Mouse (Mus musculus) large intestine, adult 2 months (tissue): Measurements from ENCODE around the gene Ets1. TPM values are rescaled to one million over a fixed set of nuclear protein-coding genes. Genes with fewer than 3 reads are reported as not detected.

Source experiments
- DNase-seq: peaks from one replicate; pipeline ENCODE4 v3.0.0-alpha.2; 2012; ENCODE audit warnings: low read depth, low spot score
- WGBS: fragments of 180-500 bp; shearing (Covaris S2); methylation state at CpG from one replicate; pipeline ENCODE4 v1.1.7; 2018; 5-methylcytosine and 5-hydroxymethylcytosine counted together
- polyA plus RNA-seq: library from polyadenylated mRNA; depleted of rRNA; stranded (reverse); fragments of >200 nt; gene quantifications from 2 replicates; pipeline ENCODE4 v1.2.3, GENCODE M21; 2012

The Ets1 gene
- polyA plus RNA-seq, 1 experiment = 11.7 TPM

DNA sequence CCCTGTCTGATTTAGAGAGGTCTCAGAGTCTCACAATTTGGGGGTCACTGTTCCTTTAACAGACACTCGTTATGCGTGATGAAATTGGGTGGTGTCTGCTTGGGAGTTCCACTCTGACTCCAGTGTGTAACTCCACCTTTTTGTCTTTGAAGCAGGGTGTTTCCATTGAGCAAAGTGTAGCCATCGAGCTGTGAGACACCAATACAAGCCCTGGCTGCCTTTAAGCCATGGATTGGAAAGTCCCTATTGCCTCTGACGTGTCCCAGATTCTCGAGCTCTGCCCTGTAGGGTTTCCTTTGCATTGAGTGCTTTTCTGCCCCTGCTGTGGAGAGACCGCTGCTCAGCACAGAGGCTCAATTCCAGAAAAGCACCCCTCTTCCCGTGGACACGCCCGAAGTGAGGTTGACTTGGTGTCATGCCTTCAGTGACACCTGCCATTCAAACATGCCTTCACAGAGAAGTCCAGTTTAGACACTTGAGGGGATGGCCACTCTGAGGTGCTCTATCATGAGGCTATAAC, 107.7 kb downstream of the Ets1 start:
- no peak for DNase-seq
- 43% methylated on average over 9 of the region's 9 CpGs for WGBS

DNA sequence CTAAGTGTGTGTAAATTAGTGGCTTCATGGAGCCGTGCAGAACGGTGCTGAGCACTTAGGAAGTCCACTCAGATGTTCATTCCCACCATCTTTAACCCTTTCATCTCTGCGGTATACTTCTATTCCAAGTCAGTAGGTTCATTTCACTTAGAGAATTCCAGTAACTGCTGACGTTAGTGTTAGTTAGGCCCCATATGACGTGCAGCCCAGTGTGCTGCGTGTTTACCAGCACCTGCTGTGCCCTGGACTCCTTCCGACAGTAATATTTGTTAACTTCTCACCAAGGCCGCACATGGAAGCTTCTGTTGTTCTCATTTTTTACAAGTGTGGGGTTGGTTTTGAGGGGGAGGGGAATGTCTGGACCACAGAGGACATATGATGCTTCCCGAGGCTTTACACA, 108.3 kb downstream of the Ets1 start:
- WGBS = 74% methylated on average over 9 of the region's 9 CpGs
- DNase-seq = no peak

DNA sequence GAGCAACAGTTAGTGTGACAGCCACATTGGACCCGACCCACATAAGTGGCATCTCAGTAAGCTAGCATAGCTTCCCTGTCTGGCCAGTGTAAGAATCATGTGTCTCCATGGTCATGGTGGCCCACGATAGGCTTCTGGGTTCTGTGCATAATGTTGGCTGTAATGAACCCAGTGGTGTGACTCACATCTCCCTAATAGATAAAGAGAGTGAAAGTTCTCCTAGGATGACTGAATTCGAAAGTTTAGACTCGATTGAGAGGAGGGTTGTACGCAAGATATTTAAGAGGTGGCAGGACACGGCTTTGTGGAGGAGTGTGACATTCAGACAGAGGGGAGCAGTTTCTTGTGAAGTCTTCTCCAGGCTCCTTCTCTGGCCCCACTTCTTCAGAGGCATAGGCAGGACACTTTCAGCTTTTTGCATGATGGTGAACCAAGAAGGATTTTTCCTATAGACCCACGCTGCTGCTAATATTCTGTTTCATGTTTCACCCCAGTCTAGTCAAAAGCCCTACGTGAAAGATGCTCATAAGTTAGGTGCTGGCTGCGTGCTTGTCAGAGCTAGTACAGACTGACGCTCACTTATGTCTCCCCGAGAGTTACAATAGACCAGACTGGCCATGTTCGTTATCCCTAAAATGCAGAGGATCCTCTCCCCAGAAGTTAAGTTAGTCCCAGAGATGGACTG, 109.2 kb downstream of the Ets1 start:
- no peak for DNase-seq
- WGBS = 84% methylated on average over 12 of the region's 12 CpGs

DNA sequence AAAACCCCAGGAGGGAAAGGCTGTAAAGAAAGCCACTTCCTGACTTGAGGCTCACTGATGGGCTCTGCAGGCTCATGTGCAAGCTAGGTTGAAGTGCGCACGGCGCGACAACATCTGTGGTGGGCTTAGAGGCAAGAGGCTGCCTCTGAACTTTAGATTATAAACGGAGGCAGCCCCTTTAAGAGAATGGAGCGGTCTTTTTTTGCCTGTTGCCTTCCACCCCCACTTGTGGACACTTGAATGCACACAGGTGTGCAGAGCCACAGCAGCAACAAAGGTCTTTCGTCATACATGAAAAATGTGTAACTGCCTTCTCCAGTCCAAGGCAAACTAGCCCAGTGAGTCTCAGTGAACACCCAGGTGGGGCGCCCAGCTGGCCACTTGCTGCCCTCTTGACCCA, 110.0 kb downstream of the Ets1 start:
- WGBS = 84% methylated on average over 8 of the region's 8 CpGs
- no peak for DNase-seq

DNA sequence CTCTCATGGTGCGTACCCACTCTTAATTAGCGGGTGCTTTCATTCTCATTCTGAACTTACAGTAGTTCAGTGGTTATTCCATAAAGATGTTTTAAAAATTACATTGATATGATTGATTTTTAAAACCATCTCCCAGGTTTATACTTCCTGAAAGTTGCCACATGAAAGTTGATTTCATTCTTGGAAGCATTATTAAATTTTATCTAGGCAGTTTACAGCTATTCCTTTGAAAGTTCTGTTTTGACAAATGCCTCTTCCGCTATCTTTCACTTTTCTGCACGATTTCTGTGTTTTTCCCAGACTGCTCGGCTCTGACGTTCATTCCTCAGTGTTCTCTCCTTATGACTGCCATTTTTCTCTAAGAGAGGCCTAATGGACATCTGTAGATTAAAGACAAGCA, 110.6 kb downstream of the Ets1 start:
- 88% methylated on average over 6 of the region's 6 CpGs for WGBS
- DNase-seq = no peak

DNA sequence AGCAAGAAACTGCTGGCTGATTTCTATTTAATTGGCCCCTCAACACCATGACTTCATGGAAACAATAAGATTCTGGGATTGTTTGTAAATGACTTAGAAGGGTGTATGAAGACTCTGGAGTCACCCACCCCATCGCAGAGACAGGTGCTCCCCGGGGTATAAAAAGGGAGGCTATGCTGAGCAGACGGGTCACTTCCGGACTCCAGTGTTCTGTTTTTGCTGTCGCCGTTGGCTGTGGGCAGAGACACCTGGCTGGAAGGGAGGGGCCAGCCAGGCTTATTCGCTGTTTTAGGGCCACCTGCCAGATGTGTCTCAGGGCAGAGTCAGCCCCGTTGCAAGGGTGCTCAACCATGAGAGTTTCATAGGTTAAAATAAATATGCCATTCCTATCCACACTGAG, 111.6 kb downstream of the Ets1 start:
- DNase-seq = no peak
- 21% methylated on average over 8 of the region's 8 CpGs for WGBS

DNA sequence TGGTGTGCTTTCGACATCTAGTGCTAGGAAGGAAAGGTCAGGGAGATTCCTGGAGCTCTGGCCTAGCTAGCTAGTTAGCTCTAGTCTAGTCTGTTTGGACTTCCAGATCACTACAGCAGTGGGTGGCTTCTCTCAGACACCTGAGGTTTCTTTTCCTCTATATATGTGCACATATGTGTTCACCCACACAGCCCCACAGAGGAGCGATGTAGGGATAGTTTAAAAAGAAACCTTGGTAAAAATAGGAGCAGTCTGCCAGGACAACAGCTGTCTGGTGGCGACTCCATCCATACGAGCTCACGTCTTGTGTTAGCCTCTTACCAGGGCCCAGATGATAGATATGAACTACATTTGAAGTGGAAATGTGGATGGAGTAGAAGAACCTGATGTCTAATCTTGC, 112.5 kb downstream of the Ets1 start:
- DNase-seq = no peak
- WGBS = 85% methylated on average over 5 of the region's 5 CpGs

DNA sequence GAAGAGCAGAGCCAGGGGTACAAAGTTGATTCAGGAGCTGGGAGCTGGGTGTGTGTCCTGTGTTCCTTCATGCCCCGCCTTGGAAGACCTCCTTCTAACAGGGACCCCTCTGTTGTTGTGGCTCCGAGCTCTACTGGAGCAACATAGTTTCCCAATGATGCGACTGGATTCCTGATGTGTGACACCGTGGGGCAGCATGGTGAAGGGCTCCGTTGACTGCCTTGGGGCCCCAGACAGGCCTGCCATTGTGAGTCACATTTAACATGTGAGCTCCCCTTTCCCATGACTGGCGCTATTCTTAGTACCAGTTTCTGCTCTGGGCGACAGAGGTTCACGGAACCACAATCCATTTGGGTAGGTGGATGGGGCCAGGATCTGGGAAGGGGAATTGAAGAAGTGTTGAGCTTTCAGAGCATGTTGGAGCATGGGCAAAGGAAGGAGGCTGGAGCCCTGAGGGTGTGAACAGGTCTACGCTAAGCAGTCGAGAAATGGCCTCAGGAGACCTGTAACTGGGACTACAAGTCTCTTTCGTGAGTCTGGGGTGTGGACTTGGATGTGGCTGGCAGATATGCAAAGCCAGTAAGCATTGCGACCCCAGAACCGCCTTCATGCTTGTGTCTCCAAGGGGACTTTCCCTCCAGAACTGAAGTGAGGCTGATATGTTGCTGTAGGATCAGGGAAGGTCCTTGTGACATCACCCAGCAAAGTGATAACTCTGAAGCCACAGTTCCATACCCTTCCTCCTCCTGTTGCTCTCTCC, 113.9 kb downstream of the Ets1 start:
- WGBS = 85% methylated on average over 13 of the region's 13 CpGs
- DNase-seq = no peak

DNA sequence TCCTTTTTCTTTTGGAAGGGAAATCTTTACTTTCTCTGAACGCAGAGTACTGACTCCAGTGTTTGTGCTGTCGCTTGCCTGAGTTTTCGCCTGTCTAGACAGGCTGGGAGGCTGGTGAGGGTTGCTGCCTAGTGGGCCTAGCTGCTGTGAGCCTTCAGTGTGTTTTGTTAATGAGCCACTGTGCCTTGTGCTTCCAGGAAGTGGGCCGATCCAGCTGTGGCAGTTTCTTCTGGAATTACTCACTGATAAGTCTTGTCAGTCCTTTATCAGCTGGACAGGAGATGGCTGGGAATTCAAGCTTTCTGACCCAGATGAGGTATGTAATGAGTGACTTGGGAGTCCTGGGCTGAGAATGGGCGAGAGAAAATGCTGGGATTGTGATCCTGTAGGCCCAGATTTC, 116.6 kb downstream of the Ets1 start:
- 71% methylated on average over 5 of the region's 5 CpGs for WGBS
- DNase-seq = no peak

DNA sequence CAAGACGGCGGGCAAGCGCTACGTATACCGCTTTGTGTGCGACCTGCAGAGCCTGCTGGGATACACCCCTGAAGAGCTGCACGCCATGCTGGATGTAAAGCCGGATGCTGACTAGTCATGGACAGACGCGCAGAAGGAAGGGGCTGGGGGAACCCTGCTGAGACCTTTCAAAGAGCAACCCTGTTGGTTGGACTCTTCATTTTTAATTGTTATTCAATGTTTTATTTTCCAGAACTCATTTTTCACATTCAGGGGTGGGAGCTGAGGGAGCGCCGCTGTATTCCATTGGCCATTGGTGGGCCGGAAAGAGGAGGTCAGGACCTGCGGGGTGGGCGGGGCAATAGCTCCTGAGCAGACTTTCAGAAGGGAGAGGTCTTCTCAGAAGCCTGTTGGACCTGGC, 118.3 kb downstream of the Ets1 start:
- 96% methylated on average over 15 of the region's 15 CpGs for WGBS
- no peak for DNase-seq

DNA sequence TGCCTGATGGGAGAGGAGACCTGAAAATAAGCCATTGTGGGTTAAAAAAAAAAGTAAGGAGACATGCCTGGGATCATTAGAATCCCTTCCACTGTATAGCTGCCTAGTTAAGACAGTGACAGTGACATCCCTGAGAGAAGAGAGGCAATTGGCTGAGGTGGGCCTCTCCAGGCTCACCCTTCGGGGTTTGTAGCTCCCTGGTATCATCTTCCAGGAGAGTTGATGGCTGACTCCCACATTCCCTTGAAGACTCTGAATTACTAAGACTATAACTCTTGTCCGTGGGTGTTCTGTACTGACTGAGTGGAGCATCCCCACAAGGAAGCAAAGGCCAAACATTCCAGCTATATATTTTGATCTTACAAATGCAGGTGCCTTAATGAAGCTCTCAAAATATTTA, 120.0 kb downstream of the Ets1 start:
- no peak for DNase-seq
- WGBS = 70% methylated on average over 2 of the region's 2 CpGs

DNA sequence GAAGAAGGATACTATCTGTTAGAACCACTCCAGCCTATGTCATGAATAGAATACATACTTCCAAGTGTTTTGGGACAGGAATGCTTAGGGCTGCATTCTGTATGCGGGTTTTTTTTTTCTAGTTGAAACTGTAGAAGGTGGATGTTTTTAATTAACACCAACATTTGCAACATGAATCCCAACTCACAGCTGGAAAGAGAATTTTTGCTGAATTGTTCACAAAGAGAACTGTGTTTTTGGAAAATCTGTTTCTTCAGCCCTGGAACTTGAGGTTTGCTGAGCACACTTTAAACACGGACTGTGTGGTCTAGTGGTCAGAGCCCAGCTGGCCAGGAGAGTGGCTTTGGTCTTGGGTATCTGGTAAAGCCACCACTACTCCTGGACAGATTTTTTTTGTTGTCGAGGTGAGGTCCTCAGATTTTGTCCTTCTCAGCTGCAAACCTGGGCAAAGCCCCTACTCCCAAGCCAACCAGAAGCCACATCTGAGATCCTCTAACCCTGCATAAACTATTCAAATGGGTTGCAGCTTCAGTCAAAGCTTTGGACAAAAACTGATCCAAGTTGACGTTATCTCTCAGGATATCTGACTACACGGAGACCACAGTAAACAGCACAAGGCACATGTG, 122.4 kb downstream of the Ets1 start:
- no peak for DNase-seq
- 87% methylated on average over 5 of the region's 5 CpGs for WGBS

DNA sequence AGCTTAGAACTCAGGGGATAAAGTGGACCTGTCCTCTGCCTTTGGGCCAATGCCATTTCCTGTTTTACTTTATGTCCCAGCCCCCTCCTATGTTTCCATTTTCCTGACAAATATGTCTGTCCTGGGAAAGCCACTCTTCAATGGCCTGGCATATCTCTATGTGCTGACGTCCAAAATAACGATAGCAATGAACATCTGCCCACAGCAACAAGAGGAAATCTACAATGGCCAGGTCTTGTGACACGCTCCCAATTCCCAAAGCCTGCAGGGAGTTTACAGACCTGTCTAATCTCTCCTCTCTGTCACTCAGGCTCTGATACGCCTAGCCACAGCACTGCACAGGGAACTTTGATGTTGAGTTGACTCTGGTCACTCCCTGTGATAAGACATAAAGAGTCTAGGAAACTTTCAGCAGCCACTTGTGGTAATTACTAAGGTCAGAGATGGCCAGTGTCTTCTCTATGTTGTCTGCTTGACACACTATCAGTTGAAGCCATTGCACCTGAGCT, 124.7 kb downstream of the Ets1 start:
- DNase-seq = no peak
- WGBS = 65% methylated on average over 4 of the region's 4 CpGs

DNA sequence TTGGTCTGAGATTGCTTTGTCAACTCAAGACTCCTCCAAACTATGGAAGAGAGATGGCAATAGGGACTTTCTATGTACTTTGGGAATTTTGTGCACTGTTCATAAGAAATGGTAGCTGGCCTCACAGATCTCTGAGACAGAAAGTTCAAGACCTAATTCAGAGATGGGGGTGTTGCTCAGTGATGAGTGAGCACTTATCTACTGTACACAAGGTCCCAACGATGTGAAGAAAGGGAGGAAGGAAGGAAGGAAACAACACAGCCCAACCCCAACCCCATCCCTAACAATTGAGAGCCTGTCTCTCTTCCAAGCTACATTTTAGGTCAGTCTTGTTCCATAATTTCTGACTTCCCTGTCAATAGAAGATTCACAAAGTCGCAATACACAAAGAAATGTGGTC, 125.3 kb downstream of the Ets1 start:
- no peak for DNase-seq
- WGBS = 54% methylated on average over 2 of the region's 2 CpGs

DNA sequence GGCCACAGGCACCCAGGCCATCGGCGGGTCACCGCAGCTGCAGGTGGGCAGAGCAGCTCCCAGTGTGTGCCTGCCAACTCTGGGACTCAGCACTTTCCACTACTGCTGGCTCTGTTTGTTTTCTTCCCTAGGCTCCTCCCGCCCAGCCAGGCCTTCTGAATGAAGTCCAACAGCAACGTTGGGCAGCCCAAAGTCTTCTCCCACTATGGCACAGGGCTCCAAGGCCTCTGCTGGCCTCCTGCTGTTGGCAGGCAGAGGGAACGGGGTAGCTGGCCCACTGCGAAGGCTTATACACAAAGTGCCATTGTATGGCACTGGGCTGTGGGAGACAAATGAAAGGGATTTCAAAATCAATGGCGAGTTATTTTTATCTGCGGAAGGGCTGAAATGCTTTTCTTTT, 128.4 kb downstream of the Ets1 start:
- WGBS = 64% methylated on average over 9 of the region's 9 CpGs
- no peak for DNase-seq

DNA sequence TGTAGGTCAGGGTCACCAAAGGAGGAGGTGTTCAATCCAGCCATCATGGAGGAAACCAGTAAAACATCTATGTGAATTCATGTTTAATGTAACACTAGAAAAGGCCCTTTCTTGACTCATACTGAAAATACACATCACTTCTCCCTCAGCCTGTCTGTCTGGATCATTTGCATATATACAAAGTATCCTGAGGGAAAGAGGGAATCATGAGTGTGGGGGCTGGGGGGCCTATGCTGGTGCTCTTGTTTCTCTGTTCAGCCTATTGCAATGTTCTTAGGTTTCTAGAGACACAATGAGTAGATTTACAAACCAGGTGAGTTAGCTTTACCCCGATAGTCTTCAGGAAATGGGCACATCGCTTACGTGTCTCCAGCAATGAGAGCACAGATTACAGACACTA, 129.1 kb downstream of the Ets1 start:
- DNase-seq = no peak
- 92% methylated on average over 3 of the region's 3 CpGs for WGBS

DNA sequence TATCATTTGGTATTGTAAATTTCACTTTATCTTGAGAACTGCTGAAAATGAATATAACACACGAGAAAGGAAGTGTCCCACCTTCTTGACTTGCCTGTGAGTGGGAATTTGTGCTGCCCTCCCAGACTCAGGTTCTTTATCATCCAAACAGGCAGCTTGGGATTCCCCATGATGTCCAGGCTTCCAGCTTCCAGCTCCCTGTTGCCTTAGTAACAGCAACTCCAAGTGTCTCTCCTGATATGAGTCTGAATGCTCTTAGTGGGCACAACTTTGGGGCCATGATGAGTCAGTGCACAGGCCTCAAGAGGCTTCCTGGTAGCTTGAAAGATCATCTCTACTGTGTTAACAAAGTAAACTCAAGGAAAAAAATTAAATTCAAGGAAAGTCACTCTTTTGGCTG, 142.8 kb downstream of the Ets1 start:
- DNase-seq = no peak
- 50% methylated on average over 1 of the region's 1 CpGs for WGBS

DNA sequence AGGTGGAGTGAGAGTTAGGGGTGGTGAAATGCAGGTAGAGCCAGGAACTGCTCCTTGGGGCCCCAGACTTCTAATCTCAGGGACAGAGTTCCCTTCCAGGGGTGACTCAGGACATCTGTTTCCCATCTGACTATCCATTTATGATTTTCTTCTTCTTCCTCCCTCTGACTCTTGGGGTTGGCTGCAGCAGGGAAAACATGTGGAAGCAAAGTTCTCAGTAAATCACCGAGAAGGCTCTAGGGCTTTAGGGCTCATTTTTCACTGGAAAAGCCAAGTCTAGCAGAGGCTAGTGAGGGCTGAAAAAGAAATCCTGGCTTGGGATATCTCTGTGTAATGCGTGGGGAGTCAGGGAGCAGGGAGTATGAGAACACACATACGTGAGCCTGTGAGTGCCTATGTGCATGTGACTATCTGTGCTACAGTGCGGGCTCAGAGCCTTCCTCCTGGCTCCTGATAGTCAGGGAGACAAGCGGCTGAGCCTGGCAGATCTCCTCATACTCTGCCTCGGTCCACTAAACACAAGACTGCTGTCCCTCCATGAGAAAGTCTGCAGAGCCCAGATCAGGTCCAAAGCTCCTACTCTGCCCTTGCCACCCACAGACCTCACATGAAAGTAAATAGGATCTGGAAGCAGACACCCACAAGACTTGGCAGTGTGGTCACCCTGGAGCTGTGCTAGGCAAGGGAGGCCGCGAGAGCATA, 146.5 kb downstream of the Ets1 start:
- no peak for DNase-seq
- 73% methylated on average over 8 of the region's 8 CpGs for whole genome bisulfite sequencing

DNA sequence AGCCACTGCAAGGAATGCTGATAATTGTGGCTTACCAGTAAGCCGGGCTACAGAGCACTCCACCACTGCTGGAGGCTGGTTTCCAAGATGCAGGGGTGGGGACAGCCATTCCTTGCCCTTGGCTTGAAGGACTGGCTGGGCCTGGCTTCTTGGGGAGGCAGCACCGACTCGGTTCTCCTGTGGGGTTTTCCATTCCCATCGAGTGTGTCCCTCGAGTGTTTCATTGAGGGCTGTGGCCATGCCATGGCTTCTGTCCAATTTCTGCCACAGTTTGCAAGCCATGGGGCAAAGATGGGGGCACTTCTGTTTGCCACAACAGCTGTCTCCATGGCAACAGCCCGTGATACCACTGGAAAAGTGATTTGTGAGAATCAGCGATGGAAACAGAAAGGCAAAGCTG, 151.1 kb downstream of the Ets1 start:
- 55% methylated on average over 7 of the region's 7 CpGs for WGBS
- DNase-seq = no peak

DNA sequence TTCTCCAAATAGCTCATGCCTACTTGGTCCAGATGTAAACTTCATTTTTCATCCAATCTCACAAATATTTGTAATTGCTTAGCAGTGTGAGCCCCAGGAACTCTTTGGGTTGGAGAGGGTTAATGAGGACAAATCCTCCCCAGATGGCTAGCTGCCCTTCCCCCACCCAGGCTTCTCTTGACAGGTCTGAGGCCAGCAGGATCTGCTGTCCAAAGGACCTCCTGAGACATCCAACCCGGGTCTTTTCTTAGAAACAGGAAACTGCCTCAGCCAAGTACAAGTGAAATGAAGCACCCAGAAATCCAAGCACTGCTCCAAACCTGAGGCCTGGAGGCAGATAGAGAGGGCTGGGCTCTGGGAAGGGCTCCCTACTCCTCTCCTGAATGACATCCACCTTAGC, 151.6 kb downstream of the Ets1 start:
- 29% methylated on average over 1 of the region's 1 CpGs for WGBS

More for the DNA sequence above, 151.6 kb downstream of the Ets1 start:
- DNase-seq = no peak
